Mouse (Mus musculus): ENCODE measurements around the gene Dnase1l3. TPM values are rescaled to one million over a fixed set of nuclear protein-coding genes. Genes with fewer than 3 reads are reported as not detected.
"Not testable (repeated sequence)": the region's sequence is repeated elsewhere in the genome, so short reads cannot be mapped to it uniquely, and the experiment has no call there.

Dnase1l3 gene
- polyA plus RNA-seq, 1 experiment from 2014 or later = not detected

DNA sequence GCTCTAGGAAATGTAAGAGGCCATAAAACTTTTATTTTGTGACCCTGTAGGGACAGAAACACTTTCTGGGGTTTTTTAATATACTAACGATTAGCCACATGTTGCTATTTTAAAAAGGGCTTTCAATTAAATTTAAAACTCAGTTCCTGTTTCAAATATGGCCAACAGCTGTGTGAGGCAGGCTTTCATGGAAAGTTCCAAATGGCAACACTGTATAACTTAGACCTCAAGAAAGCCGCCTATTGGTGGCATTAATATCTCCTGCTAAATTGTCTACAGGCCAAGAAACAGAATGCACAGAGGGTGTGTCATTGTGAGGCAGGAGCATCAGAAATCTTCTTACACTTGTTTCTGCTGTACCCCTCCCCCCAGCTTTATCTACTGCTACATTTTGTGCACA lies 13.1 kb upstream of the Dnase1l3 start:
- WGBS = 72% methylated on average over 2 of the region's 2 CpGs

GRCm38 (mm10) chr14:8007084-8007483 lies 12.7 kb upstream of the Dnase1l3 start:
- H3K9me3 ChIP-seq (replicated peaks) = no peaks in the 10 kb centered on the region
- no peak overlapping the region for H3K4me3 ChIP-seq
- peak overlapping the region; percentile 58; the same call in 1 of the 2 replicates for H3K27ac ChIP-seq
- DNase-seq (ENCODE audit: low spot score) = no peak
- peaks cover 11% of the 10 kb centered on the region for H3K27me3 ChIP-seq (ENCODE audit: low read depth, poor library complexity, severe bottlenecking)
- peaks cover 38% of the 10 kb centered on the region for H3K4me1 ChIP-seq
- no peaks in the 10 kb centered on the region for H3K36me3 ChIP-seq

More for the DNA sequence above, 13.1 kb upstream of the Dnase1l3 start:
- Histone ChIP-seq H3K27ac (peak overlapping the region; percentile 53; the same call in 1 of the 2 replicates), H3K9me3 (replicated peaks) (no peaks in the 10 kb centered on the region), H3K27me3 (ENCODE audit: low read depth, poor library complexity, severe bottlenecking) (peaks cover 7% of the 10 kb centered on the region), H3K36me3 (no peaks in the 10 kb centered on the region), H3K4me1 (peaks cover 35% of the 10 kb centered on the region), H3K4me3 (no peak overlapping the region)
- DNase-seq (ENCODE audit: low spot score) = no peak

DNA sequence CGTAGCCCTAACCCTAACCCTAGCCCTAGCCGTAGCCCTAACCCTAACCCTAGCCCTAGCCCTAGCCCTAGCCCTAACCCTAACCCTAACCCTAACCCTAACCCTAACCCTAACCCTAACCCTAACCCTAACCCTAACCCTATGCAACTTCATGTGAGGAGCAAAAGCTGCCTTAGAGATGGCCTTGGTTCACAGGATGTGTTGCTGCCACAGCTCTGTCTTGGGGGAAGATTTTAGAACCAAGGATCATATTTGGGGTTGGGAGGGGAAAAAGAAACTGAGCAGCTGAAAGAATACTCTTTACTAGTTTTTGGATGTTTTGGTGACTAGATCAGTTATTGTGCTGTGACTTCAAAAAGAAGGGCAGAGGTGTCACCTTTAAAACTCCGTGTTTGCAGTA lies 11.7 kb upstream of the Dnase1l3 start:
- peaks cover 42% of the 10 kb centered on the region for H3K4me1 ChIP-seq
- not testable (repeated sequence) for H3K4me3 ChIP-seq
- 64% methylated on average over 3 of the region's 3 CpGs for WGBS

DNA sequence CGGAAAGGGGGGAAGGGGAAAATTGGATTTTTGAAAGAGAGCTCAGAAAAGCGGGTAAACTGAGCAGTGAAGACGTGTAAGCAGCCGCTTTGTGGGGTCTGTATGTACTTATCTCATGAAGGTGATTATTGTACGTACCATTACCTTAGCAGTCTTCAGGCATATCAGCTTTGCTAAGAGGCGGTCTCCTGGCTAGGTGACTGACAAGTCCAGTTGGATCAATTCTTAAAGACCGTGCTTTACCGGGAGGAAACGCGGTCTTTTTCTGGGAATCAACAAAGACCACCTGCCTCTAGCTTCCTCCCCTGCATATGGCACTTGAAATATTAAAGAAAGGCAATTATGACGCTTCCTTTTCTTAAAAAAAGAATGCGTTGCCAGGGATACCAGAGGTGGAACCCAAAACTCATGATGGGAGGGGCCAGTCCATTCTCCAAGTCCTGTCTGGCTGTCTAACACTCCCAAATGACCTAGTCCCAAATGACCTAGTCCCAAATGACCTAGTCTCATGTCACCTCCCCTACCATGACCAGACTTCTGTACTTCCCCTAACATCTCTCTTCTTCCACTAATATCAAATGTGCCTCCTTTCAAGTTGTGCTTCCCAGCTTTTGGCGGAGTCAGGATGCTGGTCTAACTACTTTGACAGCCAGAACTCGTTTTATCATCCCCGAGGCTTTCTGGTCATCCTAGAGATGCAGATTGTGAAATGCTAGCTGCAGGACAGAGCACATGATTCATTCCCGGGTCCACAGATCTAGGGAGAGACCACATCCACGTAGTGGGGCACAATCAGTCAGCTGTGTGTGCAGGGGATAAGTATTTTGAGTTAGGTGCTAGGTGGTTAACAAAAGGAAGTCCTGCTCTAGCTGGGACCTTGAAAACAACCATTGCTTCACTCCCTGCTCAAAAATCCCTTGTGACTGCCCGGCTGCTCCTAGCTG lies 9.6 kb upstream of the Dnase1l3 start:
- no peak for DNase-seq (ENCODE audit: low spot score)
- WGBS = 59% methylated on average over 18 of the region's 18 CpGs
- Histone ChIP-seq H3K9me3 (replicated peaks) (no peaks in the 10 kb centered on the region), H3K4me3 (peak overlapping the region; percentile 63), H3K27ac (peak overlapping the region; percentile 82; the same call in 1 of the 2 replicates), H3K4me1 (peaks cover 45% of the 10 kb centered on the region), H3K27me3 (ENCODE audit: low read depth, poor library complexity, severe bottlenecking) (peaks cover 42% of the 10 kb centered on the region), H3K36me3 (no peaks in the 10 kb centered on the region)

More for the DNA sequence above, 11.7 kb upstream of the Dnase1l3 start:
- H3K36me3 ChIP-seq; H3K9me3 ChIP-seq (replicated peaks); DNase-seq (ENCODE audit: low spot score); H3K27ac ChIP-seq: not testable (repeated sequence)
- H3K27me3 ChIP-seq (ENCODE audit: low read depth, poor library complexity, severe bottlenecking) = peaks cover 22% of the 10 kb centered on the region

- Histone ChIP-seq H3K27me3 (ENCODE audit: low read depth, poor library complexity, severe bottlenecking) (peaks cover 50% of the 10 kb centered on the region), H3K36me3 (no peaks in the 10 kb centered on the region), H3K4me3 (peak overlapping the region; percentile 63), H3K27ac (peak overlapping the region; percentile 82), H3K9me3 (replicated peaks) (no peaks in the 10 kb centered on the region), H3K4me1 (peaks cover 44% of the 10 kb centered on the region)
- no peak for DNase-seq (ENCODE audit: low spot score)
- 2% methylated on average over 23 of the region's 23 CpGs for WGBS
Observed at GRCm38 (mm10) chr14:8003093-8003670, 8.8 kb upstream of the Dnase1l3 start.

DNA sequence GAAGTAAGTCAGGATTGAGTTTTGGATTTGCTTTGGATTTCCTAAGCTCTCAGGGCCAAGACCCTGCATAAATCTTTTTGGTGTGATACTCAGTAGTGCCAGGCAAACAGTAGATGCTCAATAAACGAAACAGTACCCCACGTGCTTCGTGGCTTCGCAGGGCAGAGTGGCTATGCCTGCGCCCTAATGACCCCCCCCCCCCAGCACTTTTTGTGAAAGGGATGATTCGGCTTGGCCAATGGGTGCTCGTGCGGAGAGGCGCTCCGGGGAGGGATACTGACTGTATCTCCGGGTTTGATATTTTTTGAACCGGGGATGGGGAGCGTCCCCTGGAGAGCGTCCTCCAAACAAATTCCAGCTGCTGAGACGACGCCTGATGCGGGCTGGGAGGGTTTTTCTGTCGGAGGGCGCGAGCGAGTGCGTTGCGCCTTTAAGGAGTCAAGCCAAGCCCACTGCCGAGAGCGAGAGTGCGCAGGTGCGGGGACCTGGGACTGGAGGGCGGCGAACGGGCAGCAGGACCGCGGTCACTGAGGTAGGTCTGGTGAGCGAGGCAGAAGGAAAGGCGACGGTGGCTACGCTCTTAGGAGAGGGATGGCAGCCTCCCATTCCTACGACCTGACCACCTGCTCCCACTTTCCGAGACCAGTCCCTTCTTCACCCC lies 8.2 kb upstream of the Dnase1l3 start, which contains the start of gene Abhd6:
Gene Abhd6 (plus strand): TSS at position 471 of the 661 bp plus-strand sequence.
- WGBS = 2% methylated on average over 38 of the region's 38 CpGs
- H3K4me3 ChIP-seq = peak within 1 kb of the TSS; percentile 63
- peak within 1 kb of the TSS; percentile 82 for H3K27ac ChIP-seq
- H3K9me3 ChIP-seq (replicated peaks) = no peaks in the 10 kb centered on the region
- no peaks in the 10 kb centered on the region for H3K36me3 ChIP-seq
- H3K4me1 ChIP-seq = peaks cover 37% of the 10 kb centered on the region
- DNase-seq (ENCODE audit: low spot score) = peak; percentile 93
- H3K27me3 ChIP-seq (ENCODE audit: low read depth, poor library complexity, severe bottlenecking) = peaks cover 52% of the 10 kb centered on the region

- peak; percentile 38 for DNase-seq (ENCODE audit: low spot score)
- Histone ChIP-seq H3K27me3 (ENCODE audit: low read depth, poor library complexity, severe bottlenecking) (peaks cover 52% of the 10 kb centered on the region), H3K4me3 (no peak overlapping the region), H3K36me3 (no peaks in the 10 kb centered on the region), H3K9me3 (replicated peaks) (no peaks in the 10 kb centered on the region), H3K4me1 (peaks cover 35% of the 10 kb centered on the region), H3K27ac (no peak overlapping the region)
- 23% methylated on average over 17 of the region's 17 CpGs for WGBS
Observed at GRCm38 (mm10) chr14:8000831-8001685, 6.7 kb upstream of the Dnase1l3 start.

- H3K9me3 ChIP-seq (replicated peaks) = no peaks in the 10 kb centered on the region
- no peak overlapping the region for H3K27ac ChIP-seq
- peaks cover 58% of the 10 kb centered on the region for H3K27me3 ChIP-seq (ENCODE audit: low read depth, poor library complexity, severe bottlenecking)
- WGBS = 87% methylated on average over 5 of the region's 5 CpGs
- peaks cover 35% of the 10 kb centered on the region for H3K4me1 ChIP-seq
- no peaks in the 10 kb centered on the region for H3K36me3 ChIP-seq
- H3K4me3 ChIP-seq = no peak overlapping the region
- DNase-seq (ENCODE audit: low spot score) = no peak
Observed at GRCm38 (mm10) chr14:8000247-8000646, 5.9 kb upstream of the Dnase1l3 start.

- Histone ChIP-seq H3K4me3 (no peak overlapping the region), H3K27me3 (ENCODE audit: low read depth, poor library complexity, severe bottlenecking) (peaks cover 59% of the 10 kb centered on the region), H3K4me1 (peaks cover 35% of the 10 kb centered on the region), H3K9me3 (replicated peaks) (no peaks in the 10 kb centered on the region), H3K36me3 (no peaks in the 10 kb centered on the region), H3K27ac (no peak overlapping the region)
- WGBS = 80% methylated on average over 5 of the region's 5 CpGs
- DNase-seq (ENCODE audit: low spot score) = no peak
Observed at GRCm38 (mm10) chr14:7999435-7999834, 5.1 kb upstream of the Dnase1l3 start.

DNA sequence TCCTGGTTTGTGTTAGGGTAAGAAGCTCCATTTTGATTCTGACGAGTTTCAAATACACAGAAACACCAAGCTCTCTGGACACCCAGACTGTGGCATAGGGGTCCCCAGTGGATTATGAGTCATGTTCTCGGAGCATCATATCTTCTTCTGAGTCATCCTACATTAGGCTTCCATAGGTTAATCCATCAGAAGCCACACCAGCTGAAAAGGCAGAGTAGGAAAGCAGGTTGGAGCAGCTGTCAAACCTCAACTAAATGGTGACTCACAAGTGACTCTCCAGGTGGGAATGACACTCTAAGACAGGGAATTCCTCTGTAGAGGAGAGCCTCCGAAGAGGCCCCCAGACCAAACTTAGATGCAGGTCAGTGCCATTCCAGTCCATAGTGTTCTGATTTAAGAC lies 4.7 kb upstream of the Dnase1l3 start:
- no peak overlapping the region for H3K4me3 ChIP-seq
- no peaks in the 10 kb centered on the region for H3K9me3 ChIP-seq (replicated peaks)
- no peak for DNase-seq (ENCODE audit: low spot score)
- no peaks in the 10 kb centered on the region for H3K36me3 ChIP-seq
- peaks cover 56% of the 10 kb centered on the region for H3K27me3 ChIP-seq (ENCODE audit: low read depth, poor library complexity, severe bottlenecking)
- H3K27ac ChIP-seq = no peak overlapping the region
- H3K4me1 ChIP-seq = peaks cover 32% of the 10 kb centered on the region
- 82% methylated on average over 3 of the region's 3 CpGs for WGBS

GRCm38 (mm10) chr14:7997255-7997696 lies 2.9 kb upstream of the Dnase1l3 start:
- peak; percentile 90 for DNase-seq (ENCODE audit: low spot score)
- no peaks in the 10 kb centered on the region for H3K36me3 ChIP-seq
- peak overlapping the region; percentile 68; the same call in 1 of the 2 replicates for H3K27ac ChIP-seq
- H3K9me3 ChIP-seq (replicated peaks) = no peaks in the 10 kb centered on the region
- WGBS = 2% methylated on average over 15 of the region's 15 CpGs
- H3K4me3 ChIP-seq = peak overlapping the region; percentile 34
- H3K27me3 ChIP-seq (ENCODE audit: low read depth, poor library complexity, severe bottlenecking) = peaks cover 54% of the 10 kb centered on the region
- H3K4me1 ChIP-seq = peaks cover 15% of the 10 kb centered on the region

DNA sequence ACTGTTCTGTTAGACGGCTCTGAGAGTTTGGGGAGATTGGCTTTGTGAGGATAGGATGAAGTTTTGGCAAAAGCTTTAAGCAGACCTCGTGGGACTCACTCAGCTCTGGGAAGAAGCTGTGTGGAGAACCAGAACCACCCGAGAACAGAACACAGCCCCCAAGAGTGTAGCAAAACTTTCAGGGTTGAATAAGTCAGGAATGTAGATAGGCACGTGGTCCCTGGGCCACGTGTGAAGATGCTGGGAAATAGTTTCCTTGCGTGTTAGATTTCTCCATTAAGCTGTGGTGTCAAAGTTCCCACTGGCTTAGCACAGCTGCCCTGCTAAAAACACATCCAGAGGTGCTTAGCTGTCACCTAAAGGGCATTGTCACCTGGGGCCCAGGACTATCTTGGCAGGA lies 2.2 kb downstream of the Dnase1l3 start:
- peaks cover 12% of the 10 kb centered on the region; the same call in 1 of the 2 replicates for H3K27me3 ChIP-seq (ENCODE audit: low read depth, poor library complexity, severe bottlenecking)
- peaks cover 4% of the 10 kb centered on the region; the same call in 1 of the 2 replicates for H3K4me1 ChIP-seq
- no peaks in the 10 kb centered on the region for H3K36me3 ChIP-seq
- no peaks in the 10 kb centered on the region for H3K9me3 ChIP-seq (replicated peaks)
- H3K27ac ChIP-seq = no peak overlapping the region
- no peak for DNase-seq (ENCODE audit: low spot score)
- H3K4me3 ChIP-seq = no peak overlapping the region
- 65% methylated on average over 6 of the region's 6 CpGs for WGBS
